Mouse (Mus musculus): ENCODE data around the gene Hmcn2. TPM values are rescaled to one million over a fixed set of nuclear protein-coding genes. Genes with fewer than 3 reads are reported as not detected.

Hmcn2 gene
- polyA plus RNA-seq, 2 experiments from 2014 or later: 0.48 to 0.53 TPM

DNA sequence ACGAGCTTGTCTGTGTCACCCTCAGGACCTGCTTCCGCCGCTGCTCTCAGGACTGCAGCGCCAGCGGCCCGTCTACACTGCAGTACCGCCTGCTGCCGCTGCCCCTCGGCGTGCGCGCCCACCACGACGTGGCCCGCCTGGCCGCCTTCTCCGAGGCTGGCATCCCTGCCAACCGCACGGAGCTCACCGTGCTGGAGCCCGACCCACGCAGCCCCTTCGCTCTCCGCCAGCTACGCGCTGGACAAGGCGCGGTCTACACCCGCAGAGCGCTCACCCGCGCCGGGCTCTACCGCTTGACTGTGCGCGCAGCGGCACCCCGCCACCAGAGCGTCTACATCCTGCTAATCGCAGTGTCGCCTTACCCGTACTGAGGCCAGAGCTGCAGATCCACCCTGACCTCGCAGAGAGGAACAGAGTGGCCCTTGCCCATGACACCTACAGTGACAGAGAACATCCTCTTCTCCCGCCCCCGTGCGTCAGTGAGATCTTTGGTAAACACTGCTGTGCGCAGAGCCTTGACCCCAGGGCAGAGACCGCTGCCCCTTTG, 145.9 kb downstream of the Hmcn2 start:
- ATAC-seq: peak; percentile 69

DNA sequence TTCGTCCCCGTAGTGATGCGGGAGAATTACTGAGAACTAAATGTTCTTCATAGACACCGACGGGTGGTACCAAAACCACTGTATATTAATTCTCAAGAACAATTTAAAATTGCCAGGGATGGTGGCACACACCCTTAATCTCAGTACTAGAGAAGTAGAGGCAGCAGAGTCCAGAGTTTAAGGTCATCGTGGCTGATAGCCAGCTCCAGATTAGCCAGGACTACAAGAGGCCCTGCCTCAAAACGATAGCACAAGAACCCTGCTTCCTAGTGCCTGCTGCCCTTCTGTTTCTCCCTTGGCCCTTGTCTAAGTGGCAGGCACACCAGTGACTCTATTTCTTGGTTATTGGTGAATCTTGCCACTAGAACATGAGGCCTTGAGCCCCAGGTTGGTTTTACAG, 146.7 kb downstream of the Hmcn2 start:
- ATAC-seq: no peak

DNA sequence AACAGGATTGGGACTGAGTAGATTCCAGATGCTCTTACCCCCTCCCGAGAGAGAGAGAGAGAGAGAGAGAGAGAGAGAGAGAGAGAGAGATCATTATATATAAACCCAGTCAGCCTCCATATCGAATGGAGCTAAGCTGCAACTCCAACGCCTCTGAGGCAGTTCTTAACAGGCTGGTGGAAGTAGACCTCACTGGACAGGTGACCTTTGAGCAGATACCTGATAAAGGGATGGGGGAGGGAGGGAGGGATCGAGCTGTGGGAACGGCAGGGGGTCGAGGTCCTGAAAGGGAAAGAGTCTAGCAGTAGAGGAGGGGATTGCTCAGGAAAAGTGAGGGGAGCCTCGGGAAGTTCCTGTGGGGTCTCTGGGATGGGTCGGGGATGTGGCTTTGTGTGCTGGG, 147.8 kb downstream of the Hmcn2 start:
- no peak for ATAC-seq

DNA sequence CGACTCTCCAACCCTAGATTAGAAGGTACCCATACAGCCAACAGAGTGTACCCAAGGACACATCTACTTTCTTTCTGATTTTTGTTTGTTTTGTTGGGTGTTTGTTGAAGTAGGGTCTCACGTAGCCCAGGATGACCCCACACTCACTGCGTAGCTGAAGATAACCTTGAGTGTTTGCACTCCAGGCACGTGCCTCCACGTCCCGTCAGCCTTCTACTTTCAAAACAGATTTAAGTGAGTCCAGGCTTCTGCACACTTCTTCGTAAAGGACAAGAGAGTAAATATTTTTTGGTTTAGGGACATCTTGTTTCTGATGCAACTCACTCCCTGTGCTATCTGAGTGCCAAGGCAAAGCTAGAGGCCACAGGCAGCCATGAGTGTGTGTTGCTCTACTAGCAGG, 149.0 kb downstream of the Hmcn2 start:
- ATAC-seq: no peak

DNA sequence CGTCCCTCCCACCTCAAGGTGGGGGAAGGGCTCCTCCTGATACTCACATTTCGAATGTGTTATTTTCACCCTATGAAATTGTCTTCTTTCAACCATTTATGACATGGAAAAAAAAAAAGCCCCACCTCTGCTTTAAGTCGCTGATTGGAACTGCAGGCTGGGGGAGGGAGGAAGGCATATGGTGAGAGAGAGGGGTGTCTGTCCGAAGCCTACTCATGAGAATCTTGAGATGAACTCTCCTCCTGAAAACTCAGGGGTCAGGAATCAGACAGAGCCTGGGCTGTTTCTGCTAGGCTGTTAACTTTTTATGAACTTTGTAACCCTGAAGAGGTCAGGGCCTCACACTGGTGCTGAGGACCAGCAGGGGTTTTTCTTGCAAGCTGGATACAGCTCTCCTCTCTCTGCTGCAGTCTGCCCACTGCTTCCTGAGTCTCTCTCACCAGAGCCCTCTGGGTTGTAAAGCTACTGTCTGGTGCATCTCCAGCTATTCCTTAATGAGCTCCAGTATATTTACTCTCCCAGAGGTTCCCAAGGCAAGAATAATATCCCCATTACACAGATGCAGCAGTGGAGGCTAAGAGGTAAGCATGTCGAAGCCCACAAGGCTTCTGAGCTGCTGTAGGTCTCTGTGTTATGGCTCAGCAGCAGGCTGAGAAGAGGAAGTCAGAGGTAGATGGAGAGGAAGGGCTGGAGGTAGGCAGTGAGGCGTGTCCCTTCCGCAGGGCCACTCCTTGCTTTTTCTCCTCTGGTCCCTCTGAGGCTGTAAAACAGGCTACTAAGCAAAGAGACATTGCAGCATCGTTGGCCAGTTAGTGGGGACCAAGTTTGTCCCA, 149.7 kb downstream of the Hmcn2 start:
- ATAC-seq: peak; percentile 40

DNA sequence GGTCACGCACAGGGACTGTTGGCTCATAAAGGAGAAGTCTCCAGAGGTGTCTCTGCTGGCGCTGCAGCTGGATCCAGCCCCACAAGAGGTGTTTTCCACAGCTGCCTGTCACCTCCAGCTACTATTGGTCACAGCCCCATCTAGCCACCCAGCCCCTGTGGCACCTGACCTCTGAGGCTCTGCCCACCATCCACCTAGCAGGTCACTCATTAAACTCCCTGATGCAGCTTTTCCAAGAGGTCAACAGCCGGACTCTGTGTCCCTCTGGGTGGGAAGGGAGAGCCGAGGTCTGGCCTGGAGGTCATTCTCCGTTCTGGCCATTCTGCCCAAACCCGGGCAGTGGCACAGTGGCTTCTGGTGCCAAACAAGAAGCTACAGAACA, 150.3 kb downstream of the Hmcn2 start:
- no peak for ATAC-seq

DNA sequence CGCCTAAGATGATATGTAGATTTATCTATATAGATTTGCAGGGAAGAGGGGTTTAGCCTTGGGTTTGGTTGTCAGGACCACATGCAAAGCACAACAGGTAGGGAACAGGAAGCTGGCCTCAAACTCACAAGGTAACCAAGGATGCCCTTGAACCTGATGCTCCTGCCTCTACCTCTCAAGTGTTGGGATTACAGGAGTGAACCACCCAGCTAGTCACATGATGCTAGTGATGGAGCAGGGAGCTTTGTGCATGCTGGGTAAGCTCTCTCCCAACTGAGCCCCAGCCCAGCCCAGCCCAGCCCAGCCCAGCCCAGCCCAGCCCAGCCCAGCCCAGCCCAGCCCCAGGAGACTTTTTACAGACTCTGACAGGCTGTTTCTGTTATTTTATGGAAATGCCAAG, 153.2 kb downstream of the Hmcn2 start:
- ATAC-seq: no peak

DNA sequence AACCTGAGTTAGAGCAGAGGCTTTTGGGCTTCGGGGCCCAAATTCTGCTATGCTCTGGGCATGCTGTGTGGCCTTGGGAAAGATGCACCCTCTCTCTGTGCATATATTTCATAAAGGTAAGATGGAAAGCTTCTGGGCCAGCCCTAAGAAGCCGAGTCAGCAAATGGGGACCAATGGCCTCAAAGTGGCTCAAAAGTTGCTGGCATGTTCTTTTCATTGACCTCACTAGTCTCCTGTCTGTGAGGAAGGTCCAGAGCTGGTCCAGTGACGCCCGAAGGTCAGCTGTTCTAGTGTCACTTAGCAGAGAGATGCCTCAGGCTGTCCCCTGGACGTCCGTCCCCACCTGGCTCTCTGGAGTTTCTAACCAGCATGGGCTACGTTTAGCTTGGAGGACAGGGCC, 154.6 kb downstream of the Hmcn2 start:
- ATAC-seq: no peak

DNA sequence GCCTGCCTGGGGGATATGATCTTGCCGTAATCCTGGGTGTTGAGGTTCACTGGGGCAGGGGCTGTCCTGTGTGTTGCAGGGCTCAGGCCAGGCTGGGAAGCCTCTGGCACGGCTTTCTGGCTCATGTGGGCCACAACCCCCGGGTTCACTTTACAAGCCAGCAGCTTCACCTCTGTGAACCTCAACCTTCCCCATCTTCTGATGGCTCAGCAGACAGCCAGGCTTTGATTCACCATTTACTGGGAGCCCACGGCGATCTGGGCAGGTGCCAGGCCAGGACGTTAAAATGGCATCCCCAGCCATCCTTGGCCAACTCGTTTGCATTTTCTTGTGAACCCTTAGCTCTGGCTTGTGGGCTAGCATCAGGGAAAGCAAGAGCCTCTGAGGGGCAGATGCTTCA, 155.3 kb downstream of the Hmcn2 start:
- ATAC-seq: no peak

DNA sequence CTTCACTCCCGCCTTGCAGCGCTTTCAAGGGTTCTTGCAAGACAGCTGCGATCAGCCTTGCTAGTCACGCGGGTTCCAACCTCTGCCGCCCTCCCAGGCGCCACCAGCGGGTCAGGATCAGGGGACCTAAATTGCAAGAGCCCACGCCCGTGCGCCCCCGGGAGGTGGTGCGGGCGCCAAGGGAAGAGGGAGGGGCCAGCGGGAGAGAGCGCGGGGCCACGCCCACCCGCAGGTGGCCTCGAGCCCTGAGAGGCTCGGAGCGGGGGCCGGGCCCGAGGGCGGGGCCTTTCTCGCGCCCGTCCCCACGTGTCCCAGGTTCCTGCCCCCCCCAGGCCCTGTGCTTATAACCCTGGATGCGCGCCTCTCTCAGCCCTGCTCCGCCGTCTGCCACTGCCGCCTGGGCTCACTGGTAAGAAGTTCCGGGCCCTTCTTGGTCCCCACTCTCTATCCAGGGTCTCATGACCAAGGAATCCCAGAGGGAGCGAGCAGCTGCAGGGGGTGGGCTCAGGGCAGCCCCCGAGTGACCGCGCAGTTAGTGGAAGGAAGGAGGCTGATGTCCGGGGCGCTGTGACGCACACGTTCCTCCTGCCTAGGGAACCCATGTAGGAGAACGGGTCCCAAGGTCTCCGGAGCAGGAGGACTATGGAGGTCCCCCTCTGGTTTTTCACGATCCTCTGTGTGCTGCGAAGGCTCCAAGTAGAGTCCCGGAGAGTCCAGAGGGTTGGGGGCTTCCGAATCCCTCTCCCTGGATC, 155.9 kb downstream of the Hmcn2 start, which contains the start of gene Ass1:
Gene Ass1 (plus strand): TSS at position 277 of the 752 bp plus-strand sequence.
- ATAC-seq: peak; percentile 92

DNA sequence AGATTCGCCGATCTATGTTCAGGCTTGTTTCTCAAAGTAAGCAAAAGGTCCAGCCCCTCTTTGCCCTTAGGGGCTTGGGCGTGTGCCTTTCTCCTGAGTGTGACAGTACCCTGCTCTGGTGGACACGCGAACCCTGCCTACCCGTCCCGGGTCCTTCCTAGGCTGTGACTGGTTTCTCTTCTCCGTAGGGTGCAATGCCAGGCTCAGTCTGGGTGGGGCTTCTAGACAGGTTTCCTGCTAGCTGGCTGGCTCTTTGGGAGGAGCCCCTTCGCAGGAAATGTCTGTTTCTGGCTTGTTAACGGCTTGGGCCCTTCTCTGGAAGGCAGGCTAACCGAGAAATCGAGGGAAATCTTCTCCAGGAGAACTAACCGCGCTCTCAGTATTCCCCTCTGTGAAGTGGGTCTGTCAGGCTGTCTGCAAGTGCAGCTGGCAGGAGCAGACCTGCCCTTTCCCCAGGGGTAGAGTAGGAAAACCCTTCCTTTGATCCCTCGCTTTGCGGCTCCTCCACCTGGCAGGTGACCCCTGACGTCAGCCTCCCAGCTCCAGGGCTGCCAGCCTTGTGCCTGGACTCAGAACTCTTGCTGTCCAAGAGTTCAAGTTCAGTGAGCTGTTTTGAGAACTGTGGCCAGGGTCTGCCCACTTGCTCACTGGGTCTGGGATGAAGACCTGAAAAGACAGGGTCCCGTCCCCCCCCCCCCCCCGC, 156.6 kb downstream of the Hmcn2 start:
- ATAC-seq: peak; percentile 60

DNA sequence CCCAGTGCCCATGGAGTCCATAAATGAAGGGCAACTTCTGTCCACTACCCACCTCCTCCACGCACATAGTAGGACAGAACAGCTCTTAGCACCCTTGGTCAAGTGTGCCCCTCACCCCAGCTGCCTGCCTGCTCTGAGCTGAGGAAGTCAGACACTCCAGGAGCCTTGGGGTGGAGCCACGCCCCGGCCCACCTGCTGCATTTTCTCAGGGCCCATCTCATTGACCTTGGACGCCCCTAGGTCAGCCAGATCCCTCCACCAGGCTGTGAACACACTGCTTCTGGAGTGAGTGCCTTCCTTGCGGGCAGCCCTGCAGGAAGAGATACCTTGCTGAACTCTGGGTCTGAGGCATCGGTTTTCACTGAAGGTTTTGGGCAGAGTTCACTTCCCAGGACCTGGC, 157.4 kb downstream of the Hmcn2 start:
- no peak for ATAC-seq

DNA sequence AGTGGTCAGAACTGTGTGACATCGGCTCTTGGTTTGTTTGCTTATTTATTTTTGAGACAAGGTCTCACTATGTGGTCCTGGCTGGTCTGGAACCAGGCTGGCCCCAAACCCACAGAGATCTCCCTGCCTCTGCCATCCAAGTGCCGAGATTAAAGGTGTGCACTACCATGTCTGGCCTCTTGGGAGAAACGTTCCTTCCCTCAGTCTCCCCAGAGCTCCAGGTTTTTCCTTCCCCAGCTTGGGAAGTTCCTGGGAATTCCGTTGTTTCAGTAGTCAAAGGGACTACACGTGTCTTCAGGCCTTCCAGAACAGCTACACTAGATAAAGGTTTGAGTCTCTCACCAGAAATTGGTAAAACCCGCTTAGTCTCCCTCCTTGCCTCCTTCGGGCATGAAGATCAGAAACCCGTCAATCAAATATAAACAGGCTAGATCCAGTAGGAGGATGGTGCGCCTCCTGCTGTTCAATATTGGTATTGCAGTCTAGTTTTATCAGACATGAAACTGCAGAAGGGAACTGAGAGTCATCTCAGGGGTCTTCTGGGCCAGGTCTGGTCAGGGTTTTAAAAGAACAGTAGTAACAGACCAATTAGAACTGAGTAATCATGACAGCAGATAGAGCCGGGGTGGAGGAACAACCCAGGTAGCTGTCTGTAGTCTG, 158.3 kb downstream of the Hmcn2 start:
- no peak for ATAC-seq

DNA sequence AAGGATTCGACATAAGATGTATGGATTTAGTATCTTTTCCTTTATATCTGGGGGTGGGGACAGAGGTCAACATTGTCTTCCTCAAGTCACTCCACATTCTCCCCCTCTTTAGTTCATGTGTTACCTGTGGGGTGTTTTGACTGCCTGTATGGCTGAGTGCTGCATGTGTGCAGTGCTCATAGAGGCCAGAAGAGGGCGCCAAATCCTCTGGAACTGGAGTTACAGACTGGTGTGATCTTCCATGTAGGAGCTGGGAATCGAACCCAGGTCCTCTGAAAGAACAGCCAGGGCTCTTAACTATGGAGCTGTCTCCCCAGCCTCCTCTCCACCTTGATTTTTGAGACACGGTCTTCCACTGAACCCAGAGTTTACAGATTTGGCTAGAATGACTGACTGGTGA, 159.7 kb downstream of the Hmcn2 start:
- ATAC-seq: no peak

DNA sequence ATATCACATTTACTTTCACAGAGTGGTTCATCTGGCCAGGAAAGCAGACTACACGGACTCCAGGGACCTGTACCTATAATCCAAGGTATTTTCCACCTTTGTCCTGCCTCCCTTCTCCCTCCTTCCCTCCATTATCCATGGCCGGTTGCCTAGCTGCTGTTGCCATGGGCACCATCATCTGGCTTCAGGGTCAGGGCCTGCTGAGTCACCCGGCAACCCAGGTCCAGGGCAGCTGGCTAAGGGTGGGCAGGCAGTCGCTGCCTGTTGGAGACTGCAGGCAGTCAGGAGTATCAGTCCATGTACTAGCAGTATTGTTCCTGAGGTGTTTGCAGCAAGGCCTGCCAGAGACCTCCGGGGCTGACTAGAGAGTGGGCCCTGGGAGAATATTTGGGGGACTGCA, 160.5 kb downstream of the Hmcn2 start:
- ATAC-seq: no peak

DNA sequence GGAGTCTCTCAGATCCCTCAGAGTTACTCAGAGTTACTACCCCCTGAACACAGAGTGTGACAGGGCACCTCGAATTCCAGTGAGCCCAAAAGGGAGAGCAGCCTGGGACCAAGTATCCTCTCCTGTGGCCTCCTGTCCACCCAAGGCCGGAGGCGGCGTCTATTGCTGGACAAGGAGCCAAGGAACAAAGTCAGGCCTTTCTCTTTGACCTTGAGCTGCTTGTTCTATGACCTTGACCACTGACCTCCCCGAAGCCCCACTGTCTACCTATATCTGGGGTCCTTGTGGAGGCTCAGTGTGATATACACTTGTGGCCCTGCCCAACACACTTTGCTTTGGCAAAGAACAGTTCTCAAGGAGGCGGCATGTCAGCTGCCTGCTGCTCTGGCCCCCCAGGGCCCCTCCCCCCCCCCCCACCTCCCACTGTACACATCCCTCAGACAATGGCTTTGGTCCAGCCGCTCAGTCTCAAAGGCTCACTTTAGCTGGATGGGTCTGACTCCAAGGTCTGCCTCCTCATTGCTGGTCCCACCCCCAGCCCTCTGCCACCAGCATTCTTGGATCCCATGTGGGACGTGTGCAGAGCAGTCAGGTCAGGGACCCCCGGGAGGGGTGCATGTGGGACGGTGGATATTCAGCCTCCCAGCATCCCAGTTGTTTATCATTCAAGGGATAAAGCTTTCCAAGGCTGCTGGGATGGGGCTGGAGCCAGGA, 162.0 kb downstream of the Hmcn2 start:
- ATAC-seq: no peak

DNA sequence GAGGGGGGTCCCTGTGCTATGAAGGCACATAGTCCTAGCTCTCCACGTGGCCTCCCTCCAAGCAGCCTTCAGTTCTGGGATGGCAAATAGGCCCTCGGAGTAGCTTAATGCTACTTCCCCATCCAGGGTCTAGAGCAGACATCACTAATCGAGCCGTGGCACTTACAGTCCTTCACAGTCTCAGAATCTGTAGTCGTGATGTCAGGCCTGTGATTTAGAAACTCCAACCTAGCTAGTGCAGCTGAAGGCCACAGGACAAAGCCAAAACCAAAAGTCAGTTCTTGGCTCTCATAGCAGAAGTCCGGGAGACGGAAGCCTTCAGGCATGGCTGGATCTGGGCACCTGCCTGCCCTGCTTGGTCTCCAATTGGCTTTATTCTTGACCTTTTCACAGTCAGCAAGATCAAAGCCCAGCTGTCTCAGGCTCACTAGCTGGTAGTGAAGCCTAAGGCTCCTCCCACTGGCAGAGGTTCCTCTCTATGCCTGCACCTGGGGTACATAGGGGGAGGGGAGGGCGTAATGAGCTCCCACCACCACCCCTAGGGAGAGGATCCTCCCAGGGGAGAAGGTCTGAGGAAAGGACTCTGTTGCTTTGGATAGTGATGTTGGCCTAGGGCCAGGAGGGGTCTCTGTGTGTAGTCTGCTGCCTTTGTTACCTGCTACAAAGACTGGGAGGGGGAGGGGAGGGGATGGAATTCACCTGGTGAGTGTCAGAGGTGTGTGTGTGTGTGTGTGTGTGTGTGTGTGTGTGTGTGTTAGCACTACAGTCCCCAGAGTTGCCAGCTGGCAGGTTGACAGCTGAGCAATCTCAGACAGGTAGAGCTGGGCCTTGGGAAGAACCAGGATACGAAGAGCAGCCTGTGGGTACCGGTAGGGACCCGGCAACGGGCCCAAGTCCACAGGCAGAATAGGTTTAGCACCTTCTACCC, 163.3 kb downstream of the Hmcn2 start:
- ATAC-seq: no peak

DNA sequence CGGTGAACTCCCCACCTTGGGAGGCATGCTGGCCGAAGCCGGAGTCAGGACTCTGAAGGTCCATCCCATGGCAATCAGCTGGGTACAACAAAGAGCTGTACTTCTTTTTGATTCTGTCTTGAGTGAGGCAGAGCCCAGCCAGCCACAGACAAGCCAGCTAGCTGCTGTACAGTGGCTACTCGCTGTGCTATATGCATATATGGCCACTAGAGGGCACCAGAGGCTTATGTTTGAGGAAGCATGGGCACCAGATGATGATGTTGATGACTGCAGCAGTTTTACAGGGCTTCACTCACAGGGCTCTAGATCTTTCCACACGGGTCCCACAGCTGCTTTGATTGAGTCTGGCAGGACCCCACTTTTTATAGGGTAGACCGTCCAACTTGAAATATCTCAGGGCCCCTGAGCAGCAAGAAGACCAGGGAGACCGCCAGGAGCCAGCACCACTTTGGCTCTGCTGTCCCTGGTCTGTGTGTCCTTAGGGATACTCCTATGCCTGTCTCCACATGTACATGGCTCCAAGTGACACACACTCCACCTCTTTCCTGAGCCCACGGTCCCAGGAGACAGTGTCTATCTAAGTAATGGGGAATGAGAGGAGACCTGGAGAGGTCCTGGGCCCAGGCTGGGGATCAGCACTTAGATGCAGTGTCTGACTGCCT, 168.8 kb downstream of the Hmcn2 start:
- peak; percentile 76 for ATAC-seq

DNA sequence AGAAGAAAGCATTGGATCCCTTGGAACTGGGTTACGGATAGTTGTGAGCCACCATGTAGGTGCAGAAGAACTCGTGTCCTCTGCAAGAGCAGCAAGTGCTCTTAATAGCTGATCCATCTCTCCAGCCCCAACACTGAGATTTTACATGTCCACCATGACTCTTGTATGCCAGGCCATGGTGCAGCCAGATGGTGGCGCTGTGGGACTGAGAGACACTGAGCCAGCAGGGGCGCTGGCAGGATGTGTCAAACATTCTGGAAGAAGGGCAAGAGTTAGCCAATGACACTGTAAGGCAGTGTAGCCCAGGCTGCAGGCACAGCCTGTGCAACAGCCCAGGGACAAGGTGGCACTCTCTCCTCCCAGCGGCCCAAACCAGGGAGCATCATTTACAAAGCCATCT, 170.0 kb downstream of the Hmcn2 start:
- ATAC-seq: no peak

DNA sequence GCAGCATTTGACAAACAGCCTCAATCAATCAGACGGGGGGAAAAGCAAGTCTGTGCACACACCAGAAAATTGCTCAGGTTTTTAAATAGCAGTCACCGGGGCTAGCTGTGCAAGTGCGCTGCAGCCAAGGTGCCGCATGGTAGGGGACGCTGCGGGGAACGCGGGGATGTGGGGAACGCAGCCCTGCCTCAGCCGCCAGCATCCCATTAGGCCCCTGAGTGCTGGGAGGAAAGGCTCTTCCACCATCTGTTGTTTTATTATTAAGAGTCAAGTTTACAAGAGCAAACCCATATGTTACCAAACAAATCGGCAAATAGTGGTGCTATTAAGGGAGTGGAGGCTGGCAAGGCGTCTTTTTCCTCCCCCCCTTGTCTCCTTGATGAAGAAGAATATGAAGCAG, 175.0 kb downstream of the Hmcn2 start:
- ATAC-seq: no peak
